Mouse (Mus musculus) heart, embryonic 16.5 days (tissue): ENCODE measurements at regions not wholly inside any gene's neighbourhood (a gene's known extent, or its start where the extent isn't known, plus 50 kb on each side); places are given as distances from the start of the nearest gene placed in this dataset.

Experiments
- ATAC-seq: fragments of 200-750 bp; cut with Nextera tagmentation; replicated peaks from 2 replicates; pipeline ENCODE4 v1.8.0; 2017; ENCODE audit warnings: moderate number of reproducible peaks; ENCODE audit not compliant: insufficient read depth, low FRiP score; ENCODE audit errors: extremely low read depth
- H3K27ac ChIP-seq: fragments of 300-500 bp; sonication (generic); 2 replicates; pipeline ENCODE4 v1.5.1; 2014; ENCODE audit warnings: mild to moderate bottlenecking, low read length, control low read depth, moderate library complexity
- H3K27me3 ChIP-seq: fragments of 300-500 bp; sonication (generic); 2 replicates; pipeline ENCODE4 v1.6.1; 2014; ENCODE audit warnings: low read length, mixed read lengths; ENCODE audit not compliant: control insufficient read depth, insufficient read depth
- H3K36me3 ChIP-seq: fragments of 300-500 bp; sonication (generic); 2 replicates; pipeline ENCODE4 v1.6.1; 2014; ENCODE audit not compliant: control insufficient read depth, insufficient read depth
- H3K4me1 ChIP-seq: fragments of 300-500 bp; sonication (generic); 2 replicates; pipeline ENCODE4 v1.6.1; 2014; ENCODE audit warnings: low read length, mixed read lengths; ENCODE audit not compliant: control insufficient read depth, insufficient read depth
- H3K4me2 ChIP-seq: fragments of 300-500 bp; sonication (generic); 2 replicates; pipeline ENCODE4 v1.6.1; 2014; ENCODE audit warnings: low read depth, mild to moderate bottlenecking, control low read depth, low read length
- H3K4me3 ChIP-seq: fragments of 300-500 bp; sonication (generic); 2 replicates; pipeline ENCODE4 v1.5.1; 2014; ENCODE audit warnings: mild to moderate bottlenecking, control low read depth, low read length
- H3K9ac ChIP-seq: fragments of 300-500 bp; sonication (generic); 2 replicates; pipeline ENCODE4 v1.6.1; 2014; ENCODE audit warnings: low read length, control low read depth
- H3K9me3 ChIP-seq: fragments of 300-500 bp; sonication (generic); replicated peaks from 2 replicates; pipeline ENCODE4 v1.6.1; 2016; ENCODE audit warnings: low read length; ENCODE audit not compliant: control insufficient read depth
- WGBS: fragments of 180-500 bp; shearing (Covaris S2); extraction: QIAGEN DNeasy Blood & Tissue Kit; methylation state at CpG from one replicate; pipeline ENCODE4 v1.1.7; 2014; 5-methylcytosine and 5-hydroxymethylcytosine counted together

- Histone ChIP-seq H3K4me3 (no peak overlapping the region), H3K4me2 (no peak overlapping the region), H3K27me3 (no peaks in the 10 kb centered on the region), H3K36me3 (no peaks in the 10 kb centered on the region), H3K9ac (no peak overlapping the region), H3K27ac (no peak overlapping the region), H3K4me1 (no peaks in the 10 kb centered on the region), H3K9me3 (peaks cover 4% of the 10 kb centered on the region; the same call in 1 of the 2 replicates)
- 84% methylated on average over 5 of the region's 5 CpGs for WGBS
- no peak for ATAC-seq
Measured at GRCm38 (mm10) chr4:8969951-8970455, 731.2 kb upstream of the Car8 start.

GRCm38 (mm10) chr4:8968741-8969140 lies 729.9 kb upstream of the Car8 start:
- H3K4me1 ChIP-seq: no peaks in the 10 kb centered on the region
- no peak overlapping the region for H3K4me3 ChIP-seq
- no peak for ATAC-seq
- no peaks in the 10 kb centered on the region for H3K27me3 ChIP-seq
- no peak overlapping the region for H3K9ac ChIP-seq
- no peak overlapping the region for H3K4me2 ChIP-seq
- peaks cover 4% of the 10 kb centered on the region; the same call in 1 of the 2 replicates for H3K9me3 ChIP-seq
- WGBS: 56% methylated on average over 3 of the region's 3 CpGs
- no peaks in the 10 kb centered on the region for H3K36me3 ChIP-seq
- no peak overlapping the region for H3K27ac ChIP-seq

- Histone ChIP-seq H3K27me3 (no peaks in the 10 kb centered on the region), H3K4me1 (peaks cover 2% of the 10 kb centered on the region), H3K27ac (no peak overlapping the region), H3K4me2 (no peak overlapping the region), H3K36me3 (no peaks in the 10 kb centered on the region), H3K9ac (no peak overlapping the region), H3K4me3 (no peak overlapping the region), H3K9me3 (no peaks in the 10 kb centered on the region)
- ATAC-seq: no peak
- 81% methylated on average over 3 of the region's 3 CpGs for WGBS
Measured at GRCm38 (mm10) chr4:8967986-8968385, 729.1 kb upstream of the Car8 start.

- no peak overlapping the region for H3K4me2 ChIP-seq
Measured at GRCm38 (mm10) chr4:8965563-8965962, 726.7 kb upstream of the Car8 start.

GRCm38 (mm10) chr4:8962959-8963572 lies 724.2 kb upstream of the Car8 start:
- Histone ChIP-seq H3K4me2 (peak overlapping the region; percentile 52), H3K36me3 (no peaks in the 10 kb centered on the region), H3K27ac (peak overlapping the region; percentile 13), H3K9ac (no peak overlapping the region), H3K9me3 (no peaks in the 10 kb centered on the region), H3K4me3 (peak overlapping the region; percentile 11), H3K4me1 (peaks cover 13% of the 10 kb centered on the region), H3K27me3 (no peaks in the 10 kb centered on the region)
- 21% methylated on average over 9 of the region's 9 CpGs for WGBS
- peak; percentile 62 for ATAC-seq

More at GRCm38 (mm10) chr4:8965563-8965962, 726.7 kb upstream of the Car8 start:
- no peaks in the 10 kb centered on the region for H3K27me3 ChIP-seq
- no peak overlapping the region for H3K9ac ChIP-seq
- H3K4me1 ChIP-seq: peaks cover 13% of the 10 kb centered on the region
- no peak overlapping the region for H3K4me3 ChIP-seq
- WGBS: 60% methylated on average over 5 of the region's 5 CpGs
- no peaks in the 10 kb centered on the region for H3K9me3 ChIP-seq
- ATAC-seq: no peak
- no peak overlapping the region for H3K27ac ChIP-seq
- no peaks in the 10 kb centered on the region for H3K36me3 ChIP-seq

- Histone ChIP-seq H3K9me3 (no peaks in the 10 kb centered on the region), H3K36me3 (no peaks in the 10 kb centered on the region), H3K27me3 (no peaks in the 10 kb centered on the region), H3K27ac (no peak overlapping the region), H3K9ac (no peak overlapping the region), H3K4me2 (no peak overlapping the region), H3K4me1 (peaks cover 15% of the 10 kb centered on the region), H3K4me3 (no peak overlapping the region)
- WGBS: 73% methylated on average over 6 of the region's 6 CpGs
- no peak for ATAC-seq
Measured at GRCm38 (mm10) chr4:8961851-8962250, 723.0 kb upstream of the Car8 start.

GRCm38 (mm10) chr4:8957771-8958170 lies 718.9 kb upstream of the Car8 start:
- peaks cover 25% of the 10 kb centered on the region for H3K4me1 ChIP-seq
- H3K4me3 ChIP-seq: no peak overlapping the region
- no peaks in the 10 kb centered on the region for H3K36me3 ChIP-seq
- H3K4me2 ChIP-seq: no peak overlapping the region
- H3K27ac ChIP-seq: no peak overlapping the region
- no peaks in the 10 kb centered on the region for H3K27me3 ChIP-seq
- H3K9ac ChIP-seq: no peak overlapping the region
- WGBS: 30% methylated on average over 6 of the region's 6 CpGs
- H3K9me3 ChIP-seq: no peaks in the 10 kb centered on the region
- ATAC-seq: no peak

GRCm38 (mm10) chr4:8957023-8957343 lies 718.1 kb upstream of the Car8 start:
- Histone ChIP-seq H3K9ac (no peak overlapping the region; the same call in 1 of the 2 replicates), H3K4me1 (peaks cover 19% of the 10 kb centered on the region), H3K36me3 (no peaks in the 10 kb centered on the region), H3K9me3 (no peaks in the 10 kb centered on the region), H3K4me3 (no peak overlapping the region), H3K27ac (no peak overlapping the region), H3K27me3 (no peaks in the 10 kb centered on the region), H3K4me2 (no peak overlapping the region)
- WGBS: 62% methylated on average over 5 of the region's 5 CpGs
- ATAC-seq: no peak

- H3K4me3 ChIP-seq: no peak overlapping the region
- no peak overlapping the region for H3K27ac ChIP-seq
- H3K9me3 ChIP-seq: no peaks in the 10 kb centered on the region
- no peak overlapping the region for H3K4me2 ChIP-seq
- peaks cover 16% of the 10 kb centered on the region for H3K4me1 ChIP-seq
- no peak overlapping the region for H3K9ac ChIP-seq
- H3K36me3 ChIP-seq: no peaks in the 10 kb centered on the region
- no peak for ATAC-seq
- WGBS: 73% methylated on average over 9 of the region's 9 CpGs
- no peaks in the 10 kb centered on the region for H3K27me3 ChIP-seq
Measured at GRCm38 (mm10) chr4:8956312-8957022, 717.6 kb upstream of the Car8 start.
